Mouse (Mus musculus) midbrain, embryonic 15.5 days (tissue): ENCODE data around the gene Rtn3. TPM values are rescaled to one million over a fixed set of nuclear protein-coding genes. Genes with fewer than 3 reads are reported as not detected.

Experiments used
- ATAC-seq: fragments of 200-750 bp; cut with Nextera tagmentation; replicated peaks from 2 replicates; pipeline ENCODE4 v1.8.0; 2017; ENCODE audit warnings: moderate TSS enrichment
- H3K27ac ChIP-seq: fragments of 300-500 bp; sonication (generic); 2 replicates; pipeline ENCODE4 v1.5.1; 2015; ENCODE audit warnings: mild to moderate bottlenecking, inconsistent platforms
- H3K27me3 ChIP-seq: fragments of 300-500 bp; sonication (generic); replicated peaks from 2 replicates; pipeline ENCODE4 v1.6.1; 2015; ENCODE audit warnings: inconsistent platforms
- H3K36me3 ChIP-seq: fragments of 300-500 bp; sonication (generic); replicated peaks from 2 replicates; pipeline ENCODE4 v1.6.1; 2015; ENCODE audit warnings: inconsistent platforms
- H3K4me1 ChIP-seq: fragments of 300-500 bp; sonication (generic); 2 replicates; pipeline ENCODE4 v1.6.1; 2015; ENCODE audit warnings: inconsistent platforms
- H3K4me2 ChIP-seq: fragments of 300-500 bp; sonication (generic); 2 replicates; pipeline ENCODE4 v1.6.1; 2015; ENCODE audit warnings: inconsistent platforms, mild to moderate bottlenecking, moderate library complexity
- H3K4me3 ChIP-seq: fragments of 300-500 bp; sonication (generic); 2 replicates; pipeline ENCODE4 v1.5.1; 2015; ENCODE audit warnings: mild to moderate bottlenecking, inconsistent platforms
- H3K9ac ChIP-seq: fragments of 300-500 bp; sonication (generic); 2 replicates; pipeline ENCODE4 v1.6.1; 2015; ENCODE audit warnings: mild to moderate bottlenecking, inconsistent platforms
- H3K9me3 ChIP-seq: fragments of 300-500 bp; sonication (generic); 2 replicates; pipeline ENCODE4 v1.6.1; 2016; ENCODE audit warnings: inconsistent platforms
- WGBS: fragments of 180-500 bp; shearing (Covaris S2); methylation state at CpG from one replicate; pipeline ENCODE4 v1.1.7; 2015; ENCODE audit warnings: mixed read lengths; 5-methylcytosine and 5-hydroxymethylcytosine counted together
- polyA plus RNA-seq: library from polyadenylated mRNA; unstranded; fragments of >200 nt; fragmentation: Nextera tagmentation; extraction: Ambion mirVana; gene quantifications from 2 replicates; pipeline ENCODE4 v1.2.1, GENCODE M21; 2015

Rtn3 gene
- polyA plus RNA-seq, 1 experiment from 2014 or later, result 648 TPM

DNA sequence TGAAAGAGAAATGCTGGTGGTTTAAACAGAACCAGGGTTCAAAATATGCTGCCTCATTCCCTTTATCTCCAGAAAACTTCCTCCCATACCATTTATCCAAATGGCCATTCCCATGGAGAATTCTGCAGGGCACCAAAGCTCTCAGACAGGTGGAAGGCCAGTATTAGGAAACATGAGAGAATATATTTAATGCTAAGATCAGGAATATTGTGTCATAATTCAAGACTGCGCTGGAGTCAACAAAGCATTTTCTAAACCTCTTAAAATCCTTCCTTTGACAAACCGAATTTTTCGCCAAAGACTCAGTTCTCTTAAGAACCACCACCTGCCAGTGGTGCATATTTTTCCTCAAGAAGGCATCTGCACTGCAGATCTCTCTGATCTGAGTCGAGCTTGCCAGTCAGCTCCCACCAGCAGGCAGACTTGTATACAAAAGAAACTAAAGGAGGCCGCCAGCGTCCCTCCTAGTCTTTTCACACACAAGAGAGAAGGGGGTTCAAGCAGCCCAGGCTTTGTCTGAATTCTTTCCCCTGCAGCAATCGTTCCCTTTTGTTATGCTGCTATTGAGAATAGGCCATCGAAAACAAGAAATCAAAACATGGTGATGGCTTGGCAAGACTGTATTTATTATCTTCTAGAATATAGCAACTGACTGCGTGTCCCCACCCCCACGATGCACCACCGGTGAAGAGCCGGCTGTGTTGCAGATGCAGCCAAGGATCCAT, 1.4 kb downstream of the Rtn3 start:
- no peaks in the 10 kb centered on the region for H3K27me3 ChIP-seq
- H3K4me1 ChIP-seq, result peaks cover 44% of the 10 kb centered on the region
- H3K9me3 ChIP-seq, result no peaks in the 10 kb centered on the region
- H3K27ac ChIP-seq, result peak overlapping the region; percentile 100
- peak overlapping the region; percentile 60 for H3K4me2 ChIP-seq
- peak overlapping the region; percentile 100 for H3K4me3 ChIP-seq
- no peaks in the 10 kb centered on the region for H3K36me3 ChIP-seq
- peak overlapping the region; percentile 100 for H3K9ac ChIP-seq
- 1% methylated on average over 12 of the region's 12 CpGs for WGBS
- ATAC-seq, result no peak

DNA sequence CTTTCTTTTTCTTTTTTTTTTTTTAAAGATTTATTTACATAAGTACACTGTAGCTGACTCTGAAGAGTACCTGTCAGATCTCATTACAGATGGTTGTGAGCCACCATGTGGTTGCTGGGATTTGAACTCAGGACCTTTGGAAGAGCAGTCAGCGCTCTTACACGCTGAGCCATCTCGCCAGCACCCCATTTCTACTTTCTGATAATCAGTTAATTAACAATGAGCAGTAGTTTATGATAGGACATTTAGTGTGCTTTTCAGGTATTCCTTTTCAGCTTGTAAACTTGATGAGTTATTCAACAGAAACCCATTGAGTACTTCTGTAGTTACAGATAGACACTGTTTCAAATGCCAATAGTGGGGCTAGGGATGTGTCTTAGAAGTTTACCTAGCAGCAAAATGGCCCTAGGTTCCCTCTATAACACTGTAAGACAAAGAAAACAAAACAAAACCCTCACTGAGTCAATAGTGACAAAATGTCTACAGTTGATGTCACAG, 3.3 kb downstream of the Rtn3 start:
- Histone ChIP-seq H3K27ac (no peak overlapping the region), H3K4me2 (peak overlapping the region; percentile 60), H3K36me3 (no peaks in the 10 kb centered on the region), H3K9me3 (no peaks in the 10 kb centered on the region), H3K4me3 (peak overlapping the region; percentile 100; the same call in 1 of the 2 replicates), H3K9ac (no peak overlapping the region), H3K4me1 (peaks cover 44% of the 10 kb centered on the region), H3K27me3 (no peaks in the 10 kb centered on the region)
- 98% methylated on average over 3 of the region's 3 CpGs for WGBS
- no peak for ATAC-seq

DNA sequence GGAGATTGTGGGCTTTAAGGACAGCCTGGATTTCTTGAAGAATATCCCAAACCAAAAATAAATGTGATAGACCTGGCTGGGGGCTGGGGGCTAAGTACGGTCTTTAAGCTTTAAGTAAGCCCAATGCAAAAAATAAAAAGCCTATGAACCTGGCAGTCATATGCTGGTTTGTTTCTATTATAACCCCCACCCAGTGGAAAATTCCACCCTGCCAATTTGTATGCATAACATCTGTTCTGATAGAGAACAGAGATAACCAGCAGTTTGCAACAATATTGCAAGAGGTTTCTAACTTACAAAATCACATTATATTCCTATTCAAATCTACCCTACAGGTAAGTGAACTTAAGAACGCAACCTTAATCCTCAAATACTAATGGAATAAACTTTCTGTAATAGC, 12.4 kb downstream of the Rtn3 start:
- WGBS, result 89% methylated on average over 2 of the region's 2 CpGs
- no peaks in the 10 kb centered on the region for H3K27me3 ChIP-seq

DNA sequence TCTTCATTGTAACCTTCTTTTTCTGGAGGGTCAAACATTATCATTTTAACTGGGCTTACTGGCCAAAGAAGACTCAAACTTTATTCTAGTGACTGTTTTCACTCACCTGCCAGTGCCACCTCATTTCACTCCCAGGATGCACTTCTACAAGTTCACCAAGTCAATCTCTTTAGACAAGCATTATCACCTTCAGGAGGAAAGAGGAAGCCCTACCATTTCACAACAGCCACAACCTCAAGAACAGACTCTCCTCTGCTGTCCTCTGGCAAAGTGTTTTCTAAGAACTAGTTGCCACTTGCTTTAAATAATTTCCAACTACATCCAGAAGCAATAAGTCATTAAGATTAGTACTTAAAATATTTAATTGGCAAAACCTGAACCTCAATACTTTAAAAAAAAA, 15.2 kb downstream of the Rtn3 start:
- no peak overlapping the region for H3K4me2 ChIP-seq
- H3K9me3 ChIP-seq, result no peaks in the 10 kb centered on the region
- H3K36me3 ChIP-seq, result no peaks in the 10 kb centered on the region
- H3K27ac ChIP-seq, result no peak overlapping the region
- ATAC-seq, result no peak
- no peaks in the 10 kb centered on the region for H3K27me3 ChIP-seq
- H3K9ac ChIP-seq, result no peak overlapping the region
- H3K4me1 ChIP-seq, result peaks cover 12% of the 10 kb centered on the region
- no peak overlapping the region for H3K4me3 ChIP-seq

More for the DNA sequence above, 12.4 kb downstream of the Rtn3 start:
- H3K9ac ChIP-seq, result no peak overlapping the region
- H3K4me3 ChIP-seq, result no peak overlapping the region
- H3K36me3 ChIP-seq, result no peaks in the 10 kb centered on the region
- H3K4me2 ChIP-seq, result no peak overlapping the region
- no peaks in the 10 kb centered on the region for H3K9me3 ChIP-seq
- no peak overlapping the region for H3K27ac ChIP-seq
- peaks cover 12% of the 10 kb centered on the region for H3K4me1 ChIP-seq
- ATAC-seq, result no peak

DNA sequence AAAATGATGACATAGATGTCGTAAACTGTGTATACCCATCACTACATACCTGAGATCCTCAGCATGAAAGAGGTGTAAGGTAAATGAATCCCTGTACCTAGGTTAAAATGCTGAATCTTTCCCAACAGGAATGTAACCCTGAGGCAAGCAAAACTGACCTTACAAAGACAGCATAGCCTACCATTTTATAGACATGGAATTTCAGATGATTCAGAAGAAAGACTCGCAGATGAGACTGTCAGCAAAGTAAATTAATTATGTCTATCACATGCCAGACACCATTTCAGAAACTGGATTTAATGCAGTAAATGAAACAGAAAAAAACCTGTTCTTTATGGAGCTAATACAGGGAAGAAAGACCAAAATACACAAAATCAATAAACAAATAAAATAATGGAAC, 23.7 kb downstream of the Rtn3 start:
- Histone ChIP-seq H3K36me3 (no peaks in the 10 kb centered on the region), H3K4me2 (no peak overlapping the region), H3K9ac (no peak overlapping the region), H3K4me1 (peaks cover 12% of the 10 kb centered on the region; the same call in 1 of the 2 replicates), H3K27me3 (no peaks in the 10 kb centered on the region), H3K27ac (no peak overlapping the region), H3K9me3 (no peaks in the 10 kb centered on the region), H3K4me3 (no peak overlapping the region)
- no peak for ATAC-seq
- 89% methylated on average over 2 of the region's 2 CpGs for WGBS

DNA sequence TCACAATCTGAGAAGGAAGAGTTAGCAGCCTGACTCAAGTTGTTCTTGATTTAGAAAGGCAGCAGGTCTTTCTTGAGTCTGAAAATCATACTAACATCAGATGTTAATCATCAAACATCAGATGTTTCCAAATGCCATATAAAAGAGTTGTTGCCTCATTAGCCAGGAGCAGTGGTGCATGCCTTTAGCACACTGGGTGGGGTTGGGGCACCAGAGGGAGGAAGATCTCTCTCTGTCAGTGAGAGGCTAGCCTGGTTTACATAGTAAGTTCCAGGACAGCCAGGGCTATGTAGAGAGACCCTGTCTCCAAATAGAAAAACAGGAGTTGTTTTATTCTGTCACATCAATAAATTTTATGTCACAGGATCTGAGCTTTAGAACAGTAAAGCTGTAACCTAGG, 24.2 kb downstream of the Rtn3 start:
- H3K4me2 ChIP-seq, result no peak overlapping the region
- no peak overlapping the region for H3K9ac ChIP-seq
- H3K4me3 ChIP-seq, result no peak overlapping the region
- peaks cover 12% of the 10 kb centered on the region; the same call in 1 of the 2 replicates for H3K4me1 ChIP-seq
- H3K27ac ChIP-seq, result no peak overlapping the region
- ATAC-seq, result no peak
- no peaks in the 10 kb centered on the region for H3K36me3 ChIP-seq
- no peaks in the 10 kb centered on the region for H3K9me3 ChIP-seq
- no peaks in the 10 kb centered on the region for H3K27me3 ChIP-seq

DNA sequence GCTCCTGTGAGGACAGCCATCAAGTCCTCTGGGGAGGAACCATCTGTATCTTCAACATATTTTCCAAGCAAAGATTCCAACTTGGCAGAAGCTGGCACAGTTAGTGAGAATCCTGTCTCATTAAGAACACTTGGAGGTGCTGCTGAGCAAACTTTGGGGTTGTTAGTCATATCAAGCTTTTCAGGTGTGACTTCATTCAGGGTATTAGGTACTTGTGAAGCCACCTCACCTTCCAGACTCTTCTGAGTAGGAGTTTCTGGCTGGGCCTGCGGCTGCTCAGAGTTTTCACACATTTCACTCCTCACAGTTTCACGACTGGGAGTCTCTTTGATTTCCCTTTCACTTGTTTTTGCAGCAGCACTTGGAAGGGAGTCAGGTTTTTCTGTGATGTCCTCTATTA, 26.3 kb downstream of the Rtn3 start:
- no peaks in the 10 kb centered on the region for H3K9me3 ChIP-seq
- H3K9ac ChIP-seq, result no peak overlapping the region
- H3K36me3 ChIP-seq, result no peaks in the 10 kb centered on the region
- no peak overlapping the region for H3K27ac ChIP-seq
- WGBS, result 83% methylated on average over 2 of the region's 2 CpGs
- no peak overlapping the region for H3K4me2 ChIP-seq
- ATAC-seq, result no peak
- H3K4me1 ChIP-seq, result peaks cover 12% of the 10 kb centered on the region; the same call in 1 of the 2 replicates
- no peaks in the 10 kb centered on the region for H3K27me3 ChIP-seq
- H3K4me3 ChIP-seq, result no peak overlapping the region

DNA sequence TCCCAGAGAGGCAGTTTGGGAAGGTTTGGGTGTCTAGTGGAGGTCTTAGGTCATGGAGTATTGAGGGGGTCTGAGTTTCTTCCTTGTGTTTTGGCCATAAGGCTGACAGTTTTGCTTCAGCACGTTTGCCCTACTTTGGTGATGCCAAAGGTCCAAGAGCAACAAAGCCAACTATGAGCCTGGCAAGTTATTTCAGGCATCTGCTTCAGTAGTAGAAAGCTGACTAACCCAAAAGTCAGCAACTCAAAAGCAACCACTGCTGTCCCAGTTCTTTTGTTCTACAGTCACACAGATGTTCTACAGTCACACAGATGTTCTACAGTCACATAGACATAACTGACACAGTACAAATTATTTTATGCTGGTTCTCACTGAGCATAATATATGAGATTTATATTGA, 37.5 kb downstream of the Rtn3 start:
- Histone ChIP-seq H3K4me3 (no peak overlapping the region), H3K9me3 (no peaks in the 10 kb centered on the region), H3K4me2 (no peak overlapping the region), H3K27ac (no peak overlapping the region), H3K36me3 (no peaks in the 10 kb centered on the region), H3K27me3 (no peaks in the 10 kb centered on the region), H3K9ac (no peak overlapping the region), H3K4me1 (no peaks in the 10 kb centered on the region; the same call in 1 of the 2 replicates)
- ATAC-seq, result no peak
- WGBS, result 82% methylated on average over 1 of the region's 1 CpGs

DNA sequence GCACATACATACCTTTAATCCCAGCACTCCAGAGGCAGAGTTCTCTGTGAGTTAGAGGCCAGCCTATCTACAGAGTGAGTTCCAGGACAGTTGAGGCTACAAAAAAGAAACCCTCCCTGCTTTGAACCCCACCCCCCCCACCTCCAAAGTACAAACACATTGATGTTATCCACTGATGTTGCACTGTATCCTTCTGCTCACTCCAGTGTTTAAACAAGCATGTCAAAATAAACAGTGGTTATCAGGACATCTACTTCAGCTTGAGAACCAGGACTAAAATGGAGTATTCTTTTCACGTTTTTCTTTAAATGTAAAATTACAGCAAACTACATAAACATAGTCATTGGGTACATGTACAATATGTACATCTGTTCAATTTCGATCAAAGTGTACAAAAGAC, 38.0 kb downstream of the Rtn3 start:
- no peak overlapping the region for H3K27ac ChIP-seq
- H3K4me2 ChIP-seq, result no peak overlapping the region
- ATAC-seq, result no peak
- WGBS, result 95% methylated on average over 2 of the region's 2 CpGs
- no peaks in the 10 kb centered on the region; the same call in 1 of the 2 replicates for H3K4me1 ChIP-seq
- no peaks in the 10 kb centered on the region for H3K27me3 ChIP-seq
- H3K9ac ChIP-seq, result no peak overlapping the region
- H3K36me3 ChIP-seq, result no peaks in the 10 kb centered on the region
- H3K9me3 ChIP-seq, result no peaks in the 10 kb centered on the region
- no peak overlapping the region for H3K4me3 ChIP-seq

DNA sequence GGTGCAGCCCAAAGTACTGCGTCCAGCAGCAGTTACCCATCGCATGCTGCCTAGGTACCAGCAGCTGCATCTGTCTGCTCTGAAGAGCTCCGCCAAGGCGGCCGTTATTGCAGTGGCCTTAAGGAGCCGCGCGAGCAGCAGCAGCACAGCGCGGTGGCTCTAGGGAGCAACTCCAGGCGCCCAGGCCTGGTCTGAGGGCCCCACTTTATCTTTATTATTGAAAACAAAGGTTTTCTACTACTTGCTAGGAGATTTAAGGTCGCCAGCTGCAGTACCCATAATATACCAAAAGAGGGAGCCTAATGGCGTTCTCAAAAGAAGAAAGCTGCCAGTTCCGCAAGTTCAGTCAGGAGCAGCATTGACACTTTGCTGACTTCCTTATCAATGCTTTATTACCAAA, 41.6 kb downstream of the Rtn3 start:
- Histone ChIP-seq H3K27ac (peak overlapping the region; percentile 43; the same call in 1 of the 2 replicates), H3K4me1 (peaks cover 4% of the 10 kb centered on the region), H3K27me3 (no peaks in the 10 kb centered on the region), H3K4me3 (no peak overlapping the region), H3K36me3 (no peaks in the 10 kb centered on the region), H3K9ac (no peak overlapping the region), H3K4me2 (no peak overlapping the region), H3K9me3 (no peaks in the 10 kb centered on the region)
- ATAC-seq, result peak; percentile 65
- 67% methylated on average over 14 of the region's 14 CpGs for WGBS

DNA sequence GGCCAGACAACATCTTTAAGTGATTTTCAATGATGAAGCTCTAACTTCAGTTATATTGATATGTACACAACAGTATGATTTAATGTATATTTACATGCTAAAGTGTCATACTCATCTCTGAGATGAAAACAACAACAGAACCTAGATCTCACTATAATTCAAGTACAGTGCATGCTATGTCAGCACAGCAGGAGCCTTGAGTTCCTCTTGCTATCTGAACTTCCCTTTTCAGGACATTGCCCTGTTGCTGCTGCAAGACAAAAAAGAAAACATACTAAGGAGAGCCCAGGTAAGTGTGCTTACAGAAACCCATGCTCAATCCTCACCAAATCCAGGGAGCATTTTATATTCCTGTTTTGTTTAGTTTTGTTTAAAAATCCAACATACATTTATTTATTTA, 44.8 kb downstream of the Rtn3 start:
- H3K4me1 ChIP-seq, result peaks cover 5% of the 10 kb centered on the region; the same call in 1 of the 2 replicates
- H3K27ac ChIP-seq, result no peak overlapping the region
- no peaks in the 10 kb centered on the region for H3K27me3 ChIP-seq
- H3K36me3 ChIP-seq, result peaks cover 6% of the 10 kb centered on the region; the same call in 1 of the 2 replicates
- H3K9me3 ChIP-seq, result no peaks in the 10 kb centered on the region
- no peak for ATAC-seq
- H3K4me3 ChIP-seq, result no peak overlapping the region
- H3K9ac ChIP-seq, result no peak overlapping the region
- H3K4me2 ChIP-seq, result no peak overlapping the region

DNA sequence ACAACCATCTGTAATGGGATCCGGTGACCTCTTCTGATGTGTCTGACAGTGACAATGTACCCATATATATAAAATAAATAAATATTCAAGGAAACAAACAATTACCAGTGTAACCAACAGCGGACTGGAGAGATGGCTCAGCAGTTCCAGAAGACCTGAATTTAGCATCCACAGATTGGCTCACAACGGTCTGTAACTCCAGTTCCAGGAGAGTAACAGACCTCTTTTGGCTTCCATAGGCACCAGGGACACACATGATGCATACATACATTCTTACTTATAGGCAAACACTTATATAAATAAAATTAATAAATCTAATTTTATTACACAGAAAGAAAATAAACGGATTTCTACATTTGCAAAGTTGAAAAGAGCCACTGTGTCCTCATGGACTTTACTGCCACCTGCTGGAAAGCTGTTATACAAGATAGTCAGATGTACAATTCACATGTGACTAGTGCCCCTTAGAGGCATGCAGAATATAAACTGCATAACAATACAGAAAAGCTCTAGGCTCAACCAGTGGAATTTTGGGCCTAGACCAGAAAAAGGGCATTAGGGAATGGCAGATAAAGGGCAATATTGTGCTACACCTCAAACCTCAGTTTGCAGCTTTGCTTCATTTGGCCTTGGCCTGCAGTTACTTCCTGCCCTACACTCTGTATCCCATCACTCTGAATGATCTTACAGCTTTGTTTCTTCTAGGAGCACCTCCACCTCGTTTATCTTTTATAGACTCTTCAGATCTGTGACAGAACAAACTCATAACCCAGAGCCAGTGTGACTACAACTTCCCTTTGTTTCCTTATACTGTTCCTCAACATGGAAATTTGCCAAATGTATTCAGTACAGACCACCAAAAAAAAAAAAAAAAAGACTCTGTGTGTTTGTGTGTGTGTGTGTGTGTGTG, 46.8 kb downstream of the Rtn3 start:
- peak; percentile 65 for ATAC-seq
- Histone ChIP-seq H3K27ac (peak overlapping the region; percentile 64), H3K27me3 (no peaks in the 10 kb centered on the region), H3K36me3 (peaks cover 24% of the 10 kb centered on the region), H3K9me3 (no peaks in the 10 kb centered on the region), H3K9ac (no peak overlapping the region), H3K4me3 (no peak overlapping the region), H3K4me2 (no peak overlapping the region), H3K4me1 (peaks cover 5% of the 10 kb centered on the region; the same call in 1 of the 2 replicates)
- 69% methylated on average over 5 of the region's 5 CpGs for WGBS
